Mouse (Mus musculus) heart, embryonic 14.5 days (tissue): ENCODE data around the gene Mpnd. TPM values are rescaled to one million over a fixed set of nuclear protein-coding genes. Genes with fewer than 3 reads are reported as not detected.

ENCODE experiments used
- ATAC-seq: fragments of 200-750 bp; cut with Nextera tagmentation; 2 replicates; pipeline ENCODE4 v1.8.0; 2017; ENCODE audit warnings: low read depth, moderate TSS enrichment; ENCODE audit not compliant: insufficient number of reproducible peaks, insufficient read depth, low FRiP score
- H3K27ac ChIP-seq, 2 experiments: fragments of 200-500 bp in 1 of 2; fragments of 300-500 bp in 1 of 2; sonication (generic) in 1 of 2; replicated peaks in 1 of 2; 2 replicates each; pipeline ENCODE4 v1.5.1; 2012 to 2014; ENCODE audit warnings: low read depth in 2 of 2, low read length in 2 of 2, control low read depth in 1 of 2, mild to moderate bottlenecking in 1 of 2, mixed read lengths in 1 of 2; ENCODE audit not compliant: control insufficient read depth in 1 of 2, insufficient read depth in 1 of 2
- H3K27me3 ChIP-seq: fragments of 300-500 bp; sonication (generic); 2 replicates; pipeline ENCODE4 v1.6.1; 2014; ENCODE audit warnings: mild to moderate bottlenecking, low read length, control low read depth; ENCODE audit not compliant: control insufficient read depth, insufficient read depth
- H3K36me3 ChIP-seq: fragments of 300-500 bp; sonication (generic); 2 replicates; pipeline ENCODE4 v1.6.1; 2014; ENCODE audit warnings: mild to moderate bottlenecking, control low read depth, low read length, mixed read lengths; ENCODE audit not compliant: control insufficient read depth, insufficient read depth
- H3K4me1 ChIP-seq, 2 experiments: fragments of 200-500 bp in 1 of 2; fragments of 300-500 bp in 1 of 2; sonication (generic) in 1 of 2; 2 replicates each; pipeline ENCODE4 v1.6.1; 2012 to 2014; ENCODE audit warnings: low read length in 2 of 2, control low read depth in 1 of 2, mixed read lengths in 1 of 2; ENCODE audit not compliant: control insufficient read depth in 2 of 2, insufficient read depth in 2 of 2
- H3K4me2 ChIP-seq: fragments of 300-500 bp; sonication (generic); 2 replicates; pipeline ENCODE4 v1.6.1; 2014; ENCODE audit warnings: mild to moderate bottlenecking, low read length
- H3K4me3 ChIP-seq, 2 experiments: fragments of 200-500 bp in 1 of 2; fragments of 300-500 bp in 1 of 2; sonication (generic) in 1 of 2; 2 replicates each; pipeline ENCODE4 v1.5.1; 2012 to 2014; ENCODE audit warnings: low read length in 2 of 2, mild to moderate bottlenecking in 2 of 2, control low read depth in 1 of 2, low read depth in 1 of 2, moderate library complexity in 1 of 2; ENCODE audit not compliant: control insufficient read depth in 1 of 2, insufficient read depth in 1 of 2
- H3K9ac ChIP-seq: fragments of 300-500 bp; sonication (generic); 2 replicates; pipeline ENCODE4 v1.6.1; 2014; ENCODE audit warnings: mild to moderate bottlenecking, low read length
- H3K9me3 ChIP-seq: fragments of 300-500 bp; sonication (generic); 2 replicates; pipeline ENCODE4 v1.6.1; 2016; ENCODE audit warnings: low read length, control low read depth; ENCODE audit not compliant: control insufficient read depth
- WGBS: fragments of 180-500 bp; shearing (Covaris S2); extraction: QIAGEN DNeasy Blood & Tissue Kit; methylation state at CpG from one replicate; pipeline ENCODE4 v1.1.7; 2014; 5-methylcytosine and 5-hydroxymethylcytosine counted together
- polyA plus RNA-seq: library from polyadenylated mRNA; unstranded; fragments of >200 nt; fragmentation: Nextera tagmentation; extraction: Ambion mirVana; gene quantifications from 2 replicates; pipeline ENCODE4 v1.2.1, GENCODE M21; 2014

Gene Mpnd
- polyA plus RNA-seq, 1 experiment from 2014 or later: 84.4 TPM

DNA sequence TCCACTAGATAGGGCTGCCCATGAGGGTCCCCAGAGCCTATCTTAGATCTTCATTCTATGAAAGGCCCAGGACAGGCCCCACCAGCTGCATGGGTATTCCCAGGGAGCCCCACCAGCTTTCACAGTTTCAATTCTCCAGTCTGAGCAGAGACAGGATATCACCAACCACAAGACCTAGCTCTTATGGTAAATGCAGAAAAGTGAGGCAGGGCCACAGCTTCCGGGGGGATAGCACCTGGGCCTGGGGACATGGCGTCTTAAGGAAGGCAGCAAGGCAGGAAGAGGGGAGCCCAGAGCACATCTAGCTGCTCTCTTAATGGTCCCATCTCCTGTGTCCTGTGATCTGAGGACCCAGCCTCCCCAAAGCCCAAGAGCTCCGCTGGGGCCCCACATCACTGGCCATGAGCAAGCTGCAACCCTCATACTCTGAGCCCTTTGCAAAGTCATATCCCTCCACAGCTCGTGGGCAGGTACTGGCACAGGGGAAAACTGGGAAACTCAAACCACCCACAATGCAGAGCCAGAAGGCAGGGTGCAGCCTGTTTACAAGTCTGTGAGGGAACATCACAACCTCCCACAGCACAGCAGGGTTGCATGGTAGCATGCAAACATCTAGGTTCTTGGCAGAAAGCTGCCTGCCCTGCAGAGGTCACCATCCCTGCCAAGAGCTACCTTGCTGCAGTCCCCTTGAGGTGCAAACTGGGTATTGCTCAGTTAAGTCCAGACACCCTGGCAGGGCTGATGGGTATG lies 15.8 kb downstream of the Mpnd start:
- no peaks in the 10 kb centered on the region for H3K27me3 ChIP-seq
- no peak overlapping the region for H3K4me2 ChIP-seq
- H3K4me3 ChIP-seq: no peak overlapping the region
- 79% methylated on average over 4 of the region's 4 CpGs for WGBS
- peaks cover 36 to 40% of the 10 kb centered on the region in 2 experiments for H3K4me1 ChIP-seq
- no peak for ATAC-seq
- no peak overlapping the region for H3K27ac ChIP-seq
- no peak overlapping the region for H3K9ac ChIP-seq
- H3K9me3 ChIP-seq: no peaks in the 10 kb centered on the region
- H3K36me3 ChIP-seq: peaks cover 38% of the 10 kb centered on the region

GRCm38 (mm10) chr17:56022131-56022988 lies 16.8 kb downstream of the Mpnd start:
- Histone ChIP-seq H3K36me3 (peaks cover 28% of the 10 kb centered on the region), H3K27me3 (no peaks in the 10 kb centered on the region), H3K4me1 (peaks cover 41 to 48% of the 10 kb centered on the region in 2 experiments), H3K9ac (no peak overlapping the region), H3K4me2 (no peak overlapping the region), H3K4me3 (no peak overlapping the region), H3K27ac (no peak overlapping the region), H3K9me3 (no peaks in the 10 kb centered on the region)
- no peak for ATAC-seq
- WGBS: 86% methylated on average over 2 of the region's 2 CpGs

DNA sequence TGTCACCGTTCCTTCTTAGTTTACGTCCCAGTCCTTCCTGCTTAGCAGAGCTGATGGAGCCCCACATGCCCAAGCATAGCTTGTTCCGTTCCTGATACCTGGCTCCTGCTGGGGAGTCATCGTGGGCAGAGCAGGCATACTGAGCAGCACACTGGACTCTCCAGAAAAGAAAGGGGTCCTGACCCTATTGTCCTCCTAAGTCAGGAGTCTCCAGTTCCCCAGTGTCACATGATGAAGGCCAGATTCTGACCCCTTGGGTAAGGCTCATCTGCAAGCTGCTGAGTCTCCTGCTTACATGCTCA lies 17.4 kb downstream of the Mpnd start:
- peaks cover 27% of the 10 kb centered on the region for H3K36me3 ChIP-seq
- H3K4me1 ChIP-seq: peaks cover 45 to 48% of the 10 kb centered on the region in 2 experiments
- WGBS: 89% methylated on average over 4 of the region's 4 CpGs
- no peak overlapping the region for H3K4me3 ChIP-seq
- ATAC-seq: no peak
- H3K27me3 ChIP-seq: no peaks in the 10 kb centered on the region
- H3K9me3 ChIP-seq: no peaks in the 10 kb centered on the region
- H3K27ac ChIP-seq: 0 out of 4 replicates have a peak overlapping the region, but pooled peaks of 1 of the 2 experiments have one; percentile 1
- H3K9ac ChIP-seq: no peak overlapping the region
- no peak overlapping the region for H3K4me2 ChIP-seq

DNA sequence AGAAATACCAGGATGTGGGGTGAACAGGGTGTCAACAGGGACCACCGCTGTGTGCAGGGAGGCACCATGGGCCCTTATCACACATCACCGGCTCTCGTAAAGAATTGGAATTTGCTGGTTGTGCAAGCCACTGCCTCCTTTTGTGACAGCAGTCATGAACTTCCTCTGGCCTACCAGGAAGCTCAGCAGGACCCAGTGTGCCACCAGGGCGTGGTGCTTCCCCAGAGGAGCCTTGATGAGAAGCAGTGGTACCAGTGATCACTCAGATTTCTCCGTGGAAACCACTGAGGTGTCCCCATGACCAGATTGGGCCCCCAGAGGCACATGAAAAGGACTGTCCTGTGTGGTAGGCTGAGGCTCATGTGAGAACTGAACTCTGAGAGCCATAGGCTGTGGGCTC lies 17.9 kb downstream of the Mpnd start:
- Histone ChIP-seq H3K9ac (no peak overlapping the region), H3K27ac (peak overlapping the region; percentile 1 to 3; a peak in 1 of 4 replicates), H3K4me1 (peaks cover 46 to 48% of the 10 kb centered on the region in 2 experiments), H3K36me3 (peaks cover 24% of the 10 kb centered on the region), H3K4me2 (no peak overlapping the region), H3K9me3 (no peaks in the 10 kb centered on the region), H3K27me3 (no peaks in the 10 kb centered on the region), H3K4me3 (no peak overlapping the region)
- ATAC-seq: no peak
- WGBS: 36% methylated on average over 5 of the region's 5 CpGs

DNA sequence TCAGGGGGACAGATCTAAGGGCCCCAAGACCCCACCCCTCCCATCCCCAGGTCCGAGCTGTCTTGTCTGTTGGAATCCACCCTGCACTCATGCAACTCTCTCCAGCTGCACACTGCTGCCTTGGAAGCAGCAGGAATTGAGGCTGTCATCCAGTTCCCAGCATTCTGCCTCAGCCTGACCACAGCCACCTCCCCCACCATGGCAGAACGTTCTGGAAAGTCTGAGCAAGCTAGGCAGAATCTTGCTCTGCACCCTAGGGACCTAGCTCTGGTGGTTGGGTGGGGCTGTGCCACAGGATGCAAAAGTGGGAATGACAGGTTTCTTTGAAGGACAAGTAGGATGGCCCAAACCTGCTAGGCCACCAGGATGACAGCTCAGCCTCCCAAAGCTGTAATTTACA lies 19.0 kb downstream of the Mpnd start:
- ATAC-seq: no peak
- WGBS: 52% methylated on average over 2 of the region's 2 CpGs
- H3K4me3 ChIP-seq: no peak overlapping the region
- H3K9me3 ChIP-seq: no peaks in the 10 kb centered on the region
- H3K9ac ChIP-seq: no peak overlapping the region
- no peaks in the 10 kb centered on the region for H3K27me3 ChIP-seq
- no peak overlapping the region for H3K27ac ChIP-seq
- H3K4me1 ChIP-seq: peaks cover 46 to 48% of the 10 kb centered on the region in 2 experiments
- peaks cover 24% of the 10 kb centered on the region for H3K36me3 ChIP-seq
- no peak overlapping the region for H3K4me2 ChIP-seq

DNA sequence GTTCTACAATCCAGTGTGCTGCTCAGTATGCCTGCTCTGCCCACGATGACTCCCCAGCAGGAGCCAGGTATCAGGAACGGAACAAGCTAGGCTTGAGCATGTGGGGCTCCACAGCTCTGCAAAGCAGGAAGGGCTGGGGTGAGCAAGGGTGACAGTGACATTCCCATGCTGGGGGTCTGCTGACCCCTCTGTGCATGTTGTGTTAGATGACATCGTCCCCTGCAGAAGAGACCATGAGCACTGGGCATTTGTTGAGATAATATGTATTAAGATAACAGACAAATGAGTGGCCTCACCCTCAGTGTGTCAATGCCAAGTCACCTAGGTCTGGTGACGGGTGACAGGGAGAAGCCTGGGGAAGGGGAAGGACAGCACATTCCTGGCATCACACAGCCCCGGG lies 19.4 kb downstream of the Mpnd start:
- Histone ChIP-seq H3K27ac (0 out of 4 replicates have a peak overlapping the region, but pooled peaks of 1 of the 2 experiments have one; percentile 2), H3K9ac (no peak overlapping the region), H3K4me3 (no peak overlapping the region), H3K36me3 (peaks cover 22% of the 10 kb centered on the region), H3K4me2 (no peak overlapping the region), H3K9me3 (no peaks in the 10 kb centered on the region), H3K4me1 (peaks cover 46 to 48% of the 10 kb centered on the region in 2 experiments), H3K27me3 (no peaks in the 10 kb centered on the region)
- 33% methylated on average over 5 of the region's 5 CpGs for WGBS
- no peak for ATAC-seq

DNA sequence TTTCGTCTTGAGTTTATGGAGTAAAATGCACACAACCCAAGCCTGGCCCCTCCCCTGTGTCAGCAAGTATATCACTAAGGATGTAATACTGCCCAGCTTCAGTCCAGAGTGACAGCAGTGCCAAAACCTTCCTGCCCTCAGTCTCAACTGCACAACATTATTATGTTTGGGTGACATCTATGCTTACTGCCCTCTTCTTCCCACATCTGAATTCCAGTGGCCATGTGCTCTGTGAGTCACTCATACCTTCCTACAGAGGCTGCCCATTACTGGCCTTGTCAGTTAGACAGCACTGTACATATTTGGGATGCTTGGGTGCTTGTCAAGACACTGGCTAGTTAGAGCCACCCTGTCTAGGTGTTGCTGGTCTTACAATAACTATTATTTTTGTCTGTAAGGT lies 20.8 kb downstream of the Mpnd start:
- Histone ChIP-seq H3K4me1 (peaks cover 41 to 46% of the 10 kb centered on the region in 2 experiments), H3K27me3 (no peaks in the 10 kb centered on the region), H3K9me3 (no peaks in the 10 kb centered on the region), H3K4me3 (no peak overlapping the region), H3K4me2 (no peak overlapping the region), H3K9ac (peak overlapping the region; percentile 39; the same call in 1 of the 2 replicates), H3K36me3 (peaks cover 22% of the 10 kb centered on the region), H3K27ac (peak overlapping the region; percentile 6 to 46)
- ATAC-seq: no peak
- 58% methylated on average over 1 of the region's 1 CpGs for WGBS
